Mouse (Mus musculus) liver, adult 2 months (tissue): ENCODE measurements at regions not wholly inside any gene's neighbourhood (a gene's known extent, or its start where the extent isn't known, plus 50 kb on each side); places are given as distances from the start of the nearest gene placed in this dataset.

Experiments
- DNase-seq: peaks from one replicate; pipeline ENCODE4 v3.0.0-alpha.2; 2011; ENCODE audit warnings: low read depth, low spot score; ENCODE audit errors: extremely low read depth
- H3K27ac ChIP-seq: fragments of 200-500 bp; replicated peaks from 2 replicates; pipeline ENCODE4 v1.5.1; 2012; ENCODE audit warnings: low read depth, mild to moderate bottlenecking, control low read depth, inconsistent platforms, low read length; ENCODE audit not compliant: insufficient read depth
- H3K27me3 ChIP-seq: fragments of 200-500 bp; 2 replicates; pipeline ENCODE4 v1.6.1; 2012; ENCODE audit warnings: mild to moderate bottlenecking, moderate library complexity, low read length, inconsistent platforms; ENCODE audit not compliant: control insufficient read depth, insufficient read depth
- H3K36me3 ChIP-seq: fragments of 200-500 bp; 2 replicates; pipeline ENCODE4 v1.6.1; 2012; ENCODE audit warnings: low read length, inconsistent platforms; ENCODE audit not compliant: control insufficient read depth, insufficient read depth
- H3K4me1 ChIP-seq: fragments of 200-500 bp; 2 replicates; pipeline ENCODE4 v1.6.1; 2011; ENCODE audit warnings: low read length; ENCODE audit not compliant: control insufficient read depth, insufficient read depth
- H3K4me3 ChIP-seq: fragments of 200-500 bp; 2 replicates; pipeline ENCODE4 v1.5.1; 2011; ENCODE audit warnings: low read depth, mild to moderate bottlenecking, control low read depth, low read length, moderate library complexity; ENCODE audit not compliant: insufficient read depth
- H3K79me2 ChIP-seq: fragments of 200-500 bp; 2 replicates; pipeline ENCODE4 v1.6.1; 2012; ENCODE audit warnings: inconsistent platforms, mild to moderate bottlenecking, low read length, moderate library complexity; ENCODE audit not compliant: control insufficient read depth, insufficient read depth
- H3K9ac ChIP-seq: fragments of 200-500 bp; 2 replicates; pipeline ENCODE4 v1.6.1; 2012; ENCODE audit warnings: low read depth, mild to moderate bottlenecking, control low read depth, inconsistent platforms, low read length
- CTCF ChIP-seq: fragments of 200-500 bp; IDR thresholded peaks from 2 replicates; pipeline ENCODE4 v1.5.1; 2011; ENCODE audit warnings: low read depth, low read length, control low read depth
- POLR2A ChIP-seq: fragments of 200-500 bp; IDR thresholded peaks from 2 replicates; pipeline ENCODE4 v1.6.1; 2011; ENCODE audit warnings: low read length, control low read depth; ENCODE audit not compliant: insufficient read depth; ENCODE audit errors: extremely low read depth
- WGBS: fragments of 180-500 bp; shearing (Covaris S2); methylation state at CpG from one replicate; pipeline ENCODE4 v1.1.7; 2018; 5-methylcytosine and 5-hydroxymethylcytosine counted together

DNA sequence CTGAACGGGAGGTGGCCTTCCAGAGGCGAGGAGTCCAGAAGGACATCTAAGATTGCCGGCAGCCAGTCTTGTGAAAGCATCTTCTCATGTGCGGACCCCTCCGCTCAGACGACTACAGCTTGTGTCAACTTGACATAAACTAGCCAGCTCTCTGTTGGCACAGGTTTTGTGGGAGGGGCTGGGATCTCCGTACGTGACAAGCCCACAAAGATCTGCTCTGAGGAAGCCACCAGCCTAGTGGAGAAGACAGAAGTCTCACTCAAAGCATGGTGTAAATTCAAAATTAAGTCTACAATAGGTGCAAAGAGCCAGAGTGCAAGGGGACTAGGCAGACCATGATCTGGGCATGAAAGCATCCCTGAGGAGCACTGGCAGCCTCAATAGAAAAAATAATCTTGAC is 128.4 kb upstream of the Slc38a2 start:
- H3K79me2 ChIP-seq = no peaks in the 10 kb centered on the region
- no peaks in the 10 kb centered on the region for H3K36me3 ChIP-seq
- no peak overlapping the region for H3K27ac ChIP-seq
- peaks cover 4% of the 10 kb centered on the region; the same call in 1 of the 2 replicates for H3K4me1 ChIP-seq
- no peak overlapping the region for H3K9ac ChIP-seq
- no peak for TF ChIP-seq POLR2A
- TF ChIP-seq CTCF = no peak
- 79% methylated on average over 8 of the region's 8 CpGs for WGBS
- no peak overlapping the region for H3K4me3 ChIP-seq
- H3K27me3 ChIP-seq = 0 out of 2 replicates have a peak, but pooled peaks cover 5% of the 10 kb centered on the region
- no peak for DNase-seq

DNA sequence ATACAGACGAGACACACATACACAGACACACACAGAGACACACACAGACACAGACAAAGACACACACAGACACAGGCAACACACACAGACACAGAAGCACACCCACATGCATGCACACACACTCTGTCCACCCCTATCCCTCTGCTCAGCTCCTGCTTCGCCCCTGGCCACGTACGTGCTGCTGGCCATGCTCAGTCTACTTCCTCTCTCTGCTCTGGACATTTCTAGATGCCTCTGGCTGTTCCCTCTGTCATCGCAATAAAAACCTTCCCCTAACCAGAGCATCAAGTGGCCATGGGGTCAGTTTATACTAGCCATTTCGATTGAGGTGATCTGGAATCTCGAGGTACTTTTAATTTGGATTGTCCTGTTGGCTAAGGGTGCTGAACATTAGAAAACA is 118.9 kb upstream of the Slc38a2 start:
- H3K36me3 ChIP-seq = no peaks in the 10 kb centered on the region
- H3K27me3 ChIP-seq = no peaks in the 10 kb centered on the region
- no peak overlapping the region for H3K27ac ChIP-seq
- 86% methylated on average over 7 of the region's 7 CpGs for WGBS
- no peaks in the 10 kb centered on the region for H3K79me2 ChIP-seq
- no peak overlapping the region for H3K4me3 ChIP-seq
- H3K9ac ChIP-seq = no peak overlapping the region
- no peak for DNase-seq
- no peaks in the 10 kb centered on the region for H3K4me1 ChIP-seq
- TF ChIP-seq CTCF (no peak), POLR2A (no peak)

DNA sequence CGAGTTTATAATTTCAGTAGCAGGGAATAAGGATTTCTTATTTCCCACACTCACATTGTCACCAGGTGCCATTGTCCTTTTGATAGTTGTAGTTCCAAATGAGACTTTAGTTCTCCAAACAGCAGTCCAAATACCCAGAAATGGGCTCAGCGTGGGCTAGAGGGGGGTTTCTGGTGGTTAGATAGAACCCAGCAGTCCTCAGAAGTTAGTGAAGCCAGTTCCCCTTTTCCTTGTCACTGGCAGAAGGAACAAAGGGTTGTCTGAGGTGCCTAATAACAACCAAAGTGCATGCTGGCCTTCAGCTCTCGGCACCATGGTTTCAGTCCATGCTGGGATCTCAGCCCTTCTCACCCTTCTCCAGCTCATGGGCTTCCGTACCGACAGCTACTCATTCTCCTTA is 118.1 kb upstream of the Slc38a2 start:
- Histone ChIP-seq H3K27me3 (no peaks in the 10 kb centered on the region), H3K27ac (no peak overlapping the region), H3K4me1 (no peaks in the 10 kb centered on the region), H3K4me3 (no peak overlapping the region), H3K9ac (no peak overlapping the region), H3K79me2 (no peaks in the 10 kb centered on the region), H3K36me3 (no peaks in the 10 kb centered on the region)
- 88% methylated on average over 5 of the region's 5 CpGs for WGBS
- no peak for TF ChIP-seq POLR2A
- no peak for TF ChIP-seq CTCF
- no peak for DNase-seq

DNA sequence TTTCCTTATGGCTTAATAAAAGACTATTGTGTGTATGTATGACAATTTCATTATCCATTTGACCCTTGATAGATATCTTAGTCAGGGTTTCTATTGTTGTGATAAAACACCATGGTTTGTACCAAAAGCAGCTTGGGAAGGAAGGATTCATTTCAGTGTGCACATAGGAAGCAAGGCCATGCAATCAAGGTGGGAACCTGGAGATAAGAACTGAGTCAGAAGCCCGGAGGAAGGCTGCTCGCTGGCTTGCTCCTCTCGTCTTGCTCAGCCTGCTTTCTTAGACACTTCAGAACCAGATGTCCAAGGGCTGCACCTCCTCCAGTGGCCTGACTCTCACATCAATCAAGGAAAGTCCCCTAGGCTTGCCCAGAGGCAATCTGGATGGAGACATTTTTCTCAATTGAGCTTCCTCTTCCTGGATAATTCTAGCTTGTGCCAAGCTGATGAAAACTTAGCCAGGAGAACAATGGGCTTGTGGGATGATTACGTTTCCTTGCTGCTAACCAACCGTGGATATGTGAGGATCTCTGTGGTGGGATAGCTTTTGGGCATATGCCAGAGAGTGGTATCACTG is 117.6 kb upstream of the Slc38a2 start:
- no peak overlapping the region for H3K27ac ChIP-seq
- H3K4me3 ChIP-seq = no peak overlapping the region
- WGBS = 83% methylated on average over 5 of the region's 5 CpGs
- no peak for DNase-seq
- no peaks in the 10 kb centered on the region for H3K27me3 ChIP-seq
- H3K79me2 ChIP-seq = no peaks in the 10 kb centered on the region
- TF ChIP-seq CTCF (no peak), POLR2A (no peak)
- H3K4me1 ChIP-seq = no peaks in the 10 kb centered on the region
- no peak overlapping the region for H3K9ac ChIP-seq
- no peaks in the 10 kb centered on the region for H3K36me3 ChIP-seq

DNA sequence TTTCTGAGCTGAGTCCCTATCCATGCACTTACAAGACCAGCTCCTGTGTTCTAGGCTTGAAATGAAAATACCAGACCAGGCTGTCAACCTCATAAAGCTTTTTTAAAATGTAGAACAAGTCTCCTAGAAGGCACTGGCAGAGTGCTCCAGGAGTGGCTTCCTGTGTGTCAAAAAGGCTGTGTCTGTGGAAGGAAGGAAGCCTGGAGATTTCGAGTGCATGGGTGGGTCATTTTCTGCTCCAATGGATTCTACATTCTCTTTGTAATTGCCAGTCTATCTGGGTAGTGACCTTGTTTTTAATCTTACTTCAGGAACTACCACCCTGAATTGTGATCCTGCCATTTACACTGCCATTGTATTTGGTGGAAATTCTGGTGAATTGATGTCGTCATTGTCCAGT is 113.9 kb upstream of the Slc38a2 start:
- TF ChIP-seq CTCF (no peak), POLR2A (no peak)
- no peak for DNase-seq
- H3K4me3 ChIP-seq = no peak overlapping the region
- H3K79me2 ChIP-seq = no peaks in the 10 kb centered on the region
- no peaks in the 10 kb centered on the region for H3K36me3 ChIP-seq
- H3K9ac ChIP-seq = no peak overlapping the region
- 82% methylated on average over 2 of the region's 2 CpGs for WGBS
- H3K4me1 ChIP-seq = no peaks in the 10 kb centered on the region
- H3K27me3 ChIP-seq = no peaks in the 10 kb centered on the region
- no peak overlapping the region for H3K27ac ChIP-seq

DNA sequence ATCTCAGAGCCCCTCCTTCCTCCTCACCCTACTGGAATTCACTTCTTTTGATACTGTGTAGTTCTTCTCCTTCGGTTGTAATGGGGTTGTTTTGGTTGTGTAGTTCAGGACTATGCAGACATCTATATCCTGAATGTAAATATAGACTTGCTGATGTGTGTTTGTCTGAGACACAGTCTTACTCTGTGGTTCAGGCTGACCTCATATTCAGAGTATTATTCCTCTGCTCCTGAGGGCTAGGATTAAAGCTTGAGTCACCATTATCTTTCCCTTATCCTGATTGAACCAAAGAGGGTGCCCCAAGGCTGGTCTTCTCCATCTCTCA is 103.2 kb upstream of the Slc38a2 start:
- no peaks in the 10 kb centered on the region for H3K36me3 ChIP-seq
- H3K79me2 ChIP-seq = no peaks in the 10 kb centered on the region
- no peaks in the 10 kb centered on the region for H3K27me3 ChIP-seq
- no peak for DNase-seq
- no peak overlapping the region for H3K9ac ChIP-seq
- 22% methylated on average over 1 of the region's 1 CpGs for WGBS
- H3K27ac ChIP-seq = no peak overlapping the region
- peaks cover 4% of the 10 kb centered on the region for H3K4me1 ChIP-seq
- no peak for TF ChIP-seq POLR2A
- TF ChIP-seq CTCF = no peak
- H3K4me3 ChIP-seq = no peak overlapping the region
